Mouse (Mus musculus): Measurements from ENCODE around the gene Glyctk. TPM values are rescaled to one million over a fixed set of nuclear protein-coding genes. Genes with fewer than 3 reads are reported as not detected.

The Glyctk gene
- polyA plus RNA-seq, 2 experiments: 11.6 to 13.0 TPM

DNA sequence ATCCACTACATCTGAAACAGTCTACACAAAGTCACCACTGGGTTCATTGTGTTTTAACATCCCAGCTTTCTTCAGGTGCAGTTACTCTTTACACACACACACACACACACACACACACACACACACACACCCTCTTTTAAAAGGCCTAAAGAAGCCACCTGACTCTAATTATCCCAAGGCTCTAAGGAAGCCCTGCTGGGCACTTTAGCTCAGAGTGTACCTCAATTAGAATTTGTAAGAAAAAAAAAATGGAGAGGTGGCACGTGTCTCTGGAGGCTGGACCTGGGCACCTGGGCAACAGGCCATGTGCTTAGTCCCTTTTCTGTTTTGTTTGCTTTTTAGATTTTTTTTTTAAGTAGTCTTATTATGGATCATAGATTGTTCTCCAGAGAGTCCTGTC lies 9.8 kb upstream of the Glyctk start:
- WGBS (ENCODE audit: insufficient replicate concordance): 58% methylated on average over 1 of the region's 1 CpGs
- Histone ChIP-seq H3K4me2 (ENCODE audit: low read depth) (no peak overlapping the region), H3K27ac (no peak overlapping the region), H3K9me3 (ENCODE audit: control insufficient read depth, low read length) (no peaks in the 10 kb centered on the region), H3K4me3 (ENCODE audit: insufficient read depth in 1 of 2, low read depth in 2 of 2, low read length in 2 of 2) (no peak overlapping the region), H3K9ac (replicated peaks) (no peak overlapping the region), H3K4me1 (replicated peaks; ENCODE audit: control insufficient read depth in 2 of 2, insufficient read depth in 2 of 2, low read length in 1 of 2) (peaks cover 7 to 11% of the 10 kb centered on the region in 2 experiments), H3K36me3 (replicated peaks; ENCODE audit: control insufficient read depth, insufficient read depth, low read depth) (no peaks in the 10 kb centered on the region), H3K27me3 (ENCODE audit: control insufficient read depth, insufficient read depth, low read length) (no peaks in the 10 kb centered on the region)
- TF ChIP-seq EP300 (IDR thresholded peaks at IDR 0.05; ENCODE audit: low read depth) (no peak), CTCF (IDR thresholded peaks at IDR 0.05; ENCODE audit: low read depth) (no peak)
- no peak for ATAC-seq (ENCODE audit: insufficient read depth)
- DNase-seq (ENCODE audit: low read depth in 3 of 3, low spot score in 3 of 3): no peak

DNA sequence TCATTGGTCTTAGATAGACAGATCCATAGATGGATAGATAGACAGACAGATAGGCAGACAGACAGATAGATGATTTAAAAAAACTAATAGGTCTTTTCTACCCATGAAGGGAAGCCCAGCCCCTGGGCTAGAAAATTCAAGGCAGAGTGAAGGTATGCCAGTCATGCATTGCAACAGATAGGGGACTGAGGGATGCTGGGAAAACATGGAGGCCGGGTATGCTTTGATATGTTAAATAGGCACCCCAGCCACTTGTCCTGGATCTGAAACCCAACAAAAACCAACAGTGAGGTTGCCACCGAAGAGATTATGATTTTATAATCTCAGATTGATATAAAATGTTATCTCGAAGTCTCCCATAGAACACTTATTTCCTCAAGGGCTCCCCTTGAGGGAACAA lies 9.3 kb upstream of the Glyctk start:
- WGBS (ENCODE audit: insufficient replicate concordance): 59% methylated on average over 3 of the region's 3 CpGs
- TF ChIP-seq CTCF (IDR thresholded peaks at IDR 0.05; ENCODE audit: low read depth) (no peak), EP300 (IDR thresholded peaks at IDR 0.05; ENCODE audit: low read depth) (no peak)
- H3K9me3 ChIP-seq (ENCODE audit: control insufficient read depth, low read length): no peaks in the 10 kb centered on the region

GRCm38 (mm10) chr9:106166709-106167108 lies 8.8 kb upstream of the Glyctk start:
- DNase-seq (ENCODE audit: low read depth in 3 of 3, low spot score in 3 of 3) (no peak), ATAC-seq (ENCODE audit: insufficient read depth) (no peak)
- no peak overlapping the region for H3K4me3 ChIP-seq (ENCODE audit: insufficient read depth in 1 of 2, low read depth in 2 of 2, low read length in 2 of 2)
- no peaks in the 10 kb centered on the region for H3K9me3 ChIP-seq (ENCODE audit: control insufficient read depth, low read length)
- no peak overlapping the region for H3K9ac ChIP-seq (replicated peaks)
- TF ChIP-seq EP300 (IDR thresholded peaks at IDR 0.05; ENCODE audit: low read depth) (no peak), CTCF (IDR thresholded peaks at IDR 0.05; ENCODE audit: low read depth) (no peak)
- H3K4me1 ChIP-seq (replicated peaks; ENCODE audit: control insufficient read depth in 2 of 2, insufficient read depth in 2 of 2, low read length in 1 of 2): peaks cover 7 to 11% of the 10 kb centered on the region in 2 experiments
- no peaks in the 10 kb centered on the region for H3K27me3 ChIP-seq (ENCODE audit: control insufficient read depth, insufficient read depth, low read length)
- WGBS (ENCODE audit: insufficient replicate concordance): 27% methylated on average over 2 of the region's 2 CpGs
- H3K27ac ChIP-seq: no peak overlapping the region
- no peak overlapping the region for H3K4me2 ChIP-seq (ENCODE audit: low read depth)
- no peaks in the 10 kb centered on the region for H3K36me3 ChIP-seq (replicated peaks; ENCODE audit: control insufficient read depth, insufficient read depth, low read depth)

More for the DNA sequence above, 9.3 kb upstream of the Glyctk start:
- no peak overlapping the region for H3K4me2 ChIP-seq (ENCODE audit: low read depth)
- H3K27ac ChIP-seq: no peak overlapping the region
- peaks cover 7 to 11% of the 10 kb centered on the region in 2 experiments for H3K4me1 ChIP-seq (replicated peaks; ENCODE audit: control insufficient read depth in 2 of 2, insufficient read depth in 2 of 2, low read length in 1 of 2)
- DNase-seq (ENCODE audit: low read depth in 3 of 3, low spot score in 3 of 3) (no peak), ATAC-seq (ENCODE audit: insufficient read depth) (no peak)
- no peak overlapping the region for H3K9ac ChIP-seq (replicated peaks)
- no peaks in the 10 kb centered on the region for H3K27me3 ChIP-seq (ENCODE audit: control insufficient read depth, insufficient read depth, low read length)
- no peak overlapping the region for H3K4me3 ChIP-seq (ENCODE audit: insufficient read depth in 1 of 2, low read depth in 2 of 2, low read length in 2 of 2)
- H3K36me3 ChIP-seq (replicated peaks; ENCODE audit: control insufficient read depth, insufficient read depth, low read depth): no peaks in the 10 kb centered on the region

- 39% methylated on average over 5 of the region's 5 CpGs for WGBS (ENCODE audit: insufficient replicate concordance)
- no peak for ATAC-seq (ENCODE audit: insufficient read depth)
- peak overlapping the region; percentile 75 for H3K4me2 ChIP-seq (ENCODE audit: low read depth)
- H3K27me3 ChIP-seq (ENCODE audit: control insufficient read depth, insufficient read depth, low read length): no peaks in the 10 kb centered on the region
- no peak for DNase-seq (ENCODE audit: low read depth in 3 of 3, low spot score in 3 of 3)
- H3K27ac ChIP-seq: peak overlapping the region; percentile 65
- H3K4me1 ChIP-seq (replicated peaks; ENCODE audit: control insufficient read depth in 2 of 2, insufficient read depth in 2 of 2, low read length in 1 of 2): peaks cover 5 to 14% of the 10 kb centered on the region in 2 experiments
- H3K9ac ChIP-seq (replicated peaks): peak overlapping the region; percentile 67
- H3K36me3 ChIP-seq (replicated peaks; ENCODE audit: control insufficient read depth, insufficient read depth, low read depth): no peaks in the 10 kb centered on the region
- no peaks in the 10 kb centered on the region for H3K9me3 ChIP-seq (ENCODE audit: control insufficient read depth, low read length)
- peak overlapping the region; percentile 71 to 85 for H3K4me3 ChIP-seq (ENCODE audit: insufficient read depth in 1 of 2, low read depth in 2 of 2, low read length in 2 of 2)
- TF ChIP-seq EP300 (IDR thresholded peaks at IDR 0.05; ENCODE audit: low read depth) (no peak), CTCF (IDR thresholded peaks at IDR 0.05; ENCODE audit: low read depth) (no peak)
These were observed 2.5 kb upstream of the Glyctk start for GRCm38 (mm10) chr9:106160426-106160825.

GRCm38 (mm10) chr9:106159784-106160301 lies 1.9 kb upstream of the Glyctk start:
- peak overlapping the region; percentile 67 for H3K9ac ChIP-seq (replicated peaks)
- peaks cover 5 to 14% of the 10 kb centered on the region in 2 experiments for H3K4me1 ChIP-seq (replicated peaks; ENCODE audit: control insufficient read depth in 2 of 2, insufficient read depth in 2 of 2, low read length in 1 of 2)
- no peaks in the 10 kb centered on the region for H3K9me3 ChIP-seq (ENCODE audit: control insufficient read depth, low read length)
- DNase-seq (ENCODE audit: low read depth in 3 of 3, low spot score in 3 of 3) (peak; percentile 77 to 81 (median 79)), ATAC-seq (ENCODE audit: insufficient read depth) (peak; percentile 75)
- H3K4me3 ChIP-seq (ENCODE audit: insufficient read depth in 1 of 2, low read depth in 2 of 2, low read length in 2 of 2): peak overlapping the region; percentile 71 to 85
- H3K27ac ChIP-seq: peak overlapping the region; percentile 65
- TF ChIP-seq CTCF (IDR thresholded peaks at IDR 0.05; ENCODE audit: low read depth) (peak; percentile 17; the same call in 1 of the 2 replicates), EP300 (IDR thresholded peaks at IDR 0.05; ENCODE audit: low read depth) (no peak)
- H3K4me2 ChIP-seq (ENCODE audit: low read depth): peak overlapping the region; percentile 75
- no peaks in the 10 kb centered on the region for H3K27me3 ChIP-seq (ENCODE audit: control insufficient read depth, insufficient read depth, low read length)
- H3K36me3 ChIP-seq (replicated peaks; ENCODE audit: control insufficient read depth, insufficient read depth, low read depth): no peaks in the 10 kb centered on the region
- 1% methylated on average over 24 of the region's 24 CpGs for WGBS (ENCODE audit: insufficient replicate concordance)
